Mouse (Mus musculus) cerebellum, postnatal 14 days (tissue): ENCODE measurements around the gene Gm43738.
A peak's percentile ranks its signal among the peaks of the same experiment; 100 is the strongest.

ENCODE experiments used
- DNase-seq, 2 experiments: peaks; one replicate each; pipeline ENCODE4 v3.0.0; 2021; ENCODE audit warnings: mixed read lengths in 2 of 2

Gene Gm43738

GRCm38 (mm10) chr3:89100811-89101210 is at the start of gene Gm43738:
Gene Gm43738 (minus strand): TSS chr3:89101099.
- peak; percentile 54 to 67 for DNase-seq

- no peak for DNase-seq
Measured at GRCm38 (mm10) chr3:89148567-89148966, 47.7 kb upstream of the Gm43738 start.

GRCm38 (mm10) chr3:89147979-89148311 is 47.0 kb upstream of the Gm43738 start:
- DNase-seq: no peak

- DNase-seq: peak in 1 of 2 experiments; percentile 19
Measured at GRCm38 (mm10) chr3:89147101-89147978, 46.4 kb upstream of the Gm43738 start.

GRCm38 (mm10) chr3:89145566-89145965 is 44.7 kb upstream of the Gm43738 start:
- no peak for DNase-seq

- no peak for DNase-seq
Measured at GRCm38 (mm10) chr3:89144821-89145220, 43.9 kb upstream of the Gm43738 start.

- DNase-seq: no peak
Measured at GRCm38 (mm10) chr3:89136365-89136764, 35.5 kb upstream of the Gm43738 start.

GRCm38 (mm10) chr3:89135958-89136357 is 35.1 kb upstream of the Gm43738 start, which contains the start of gene Pklr:
Gene Pklr (plus strand): TSS chr3:89136142.
- no peak for DNase-seq

GRCm38 (mm10) chr3:89133752-89134151 is 32.9 kb upstream of the Gm43738 start:
- no peak for DNase-seq

- DNase-seq: no peak
Measured at GRCm38 (mm10) chr3:89133063-89133450, 32.2 kb upstream of the Gm43738 start.

- DNase-seq: peak; percentile 50 to 66
Measured at GRCm38 (mm10) chr3:89132285-89133062, 31.6 kb upstream of the Gm43738 start.

- no peak for DNase-seq
Measured at GRCm38 (mm10) chr3:89131816-89132215, 30.9 kb upstream of the Gm43738 start.

GRCm38 (mm10) chr3:89129908-89130307 is 29.0 kb upstream of the Gm43738 start:
- no peak for DNase-seq

- no peak for DNase-seq
Measured at GRCm38 (mm10) chr3:89125981-89126380, 25.1 kb upstream of the Gm43738 start.

- no peak for DNase-seq
Measured at GRCm38 (mm10) chr3:89124241-89124640, 23.3 kb upstream of the Gm43738 start.

GRCm38 (mm10) chr3:89123313-89123712 is 22.4 kb upstream of the Gm43738 start:
- DNase-seq: no peak

GRCm38 (mm10) chr3:89115522-89115921 is 14.6 kb upstream of the Gm43738 start:
- peak; percentile 65 to 68 for DNase-seq

GRCm38 (mm10) chr3:89113058-89113457 is 12.2 kb upstream of the Gm43738 start:
- DNase-seq: no peak

- no peak for DNase-seq
Measured at GRCm38 (mm10) chr3:89108146-89108545, 7.2 kb upstream of the Gm43738 start.

GRCm38 (mm10) chr3:89107545-89107944 is 6.6 kb upstream of the Gm43738 start:
- DNase-seq: no peak

- DNase-seq: no peak
Measured at GRCm38 (mm10) chr3:89106881-89107280, 6.0 kb upstream of the Gm43738 start.

GRCm38 (mm10) chr3:89103291-89103595 is 2.3 kb upstream of the Gm43738 start:
- no peak for DNase-seq

- no peak for DNase-seq
Measured at GRCm38 (mm10) chr3:89102495-89103290, 1.8 kb upstream of the Gm43738 start.
